Mouse (Mus musculus) C2C12 (cell line): Measurements from ENCODE around the gene Ildr2.

Experiments
- CTCF ChIP-seq: IDR thresholded peaks from one replicate; pipeline ENCODE4 v1.5.1; 2011; ENCODE audit not compliant: control insufficient read depth, insufficient read depth, insufficient read length
- MAX ChIP-seq: IDR thresholded peaks from one replicate; pipeline ENCODE4 v1.6.1; 2011; ENCODE audit warnings: mild to moderate bottlenecking, control low read depth
- MYOG ChIP-seq: IDR thresholded peaks from one replicate; pipeline ENCODE4 v1.6.1; 2011; ENCODE audit not compliant: control insufficient read depth, insufficient read length; ENCODE audit errors: extremely low read depth
- USF1 ChIP-seq: IDR thresholded peaks from one replicate; pipeline ENCODE4 v1.6.1; 2011; ENCODE audit warnings: low read depth, mild to moderate bottlenecking, control low read depth, moderate library complexity

DNA sequence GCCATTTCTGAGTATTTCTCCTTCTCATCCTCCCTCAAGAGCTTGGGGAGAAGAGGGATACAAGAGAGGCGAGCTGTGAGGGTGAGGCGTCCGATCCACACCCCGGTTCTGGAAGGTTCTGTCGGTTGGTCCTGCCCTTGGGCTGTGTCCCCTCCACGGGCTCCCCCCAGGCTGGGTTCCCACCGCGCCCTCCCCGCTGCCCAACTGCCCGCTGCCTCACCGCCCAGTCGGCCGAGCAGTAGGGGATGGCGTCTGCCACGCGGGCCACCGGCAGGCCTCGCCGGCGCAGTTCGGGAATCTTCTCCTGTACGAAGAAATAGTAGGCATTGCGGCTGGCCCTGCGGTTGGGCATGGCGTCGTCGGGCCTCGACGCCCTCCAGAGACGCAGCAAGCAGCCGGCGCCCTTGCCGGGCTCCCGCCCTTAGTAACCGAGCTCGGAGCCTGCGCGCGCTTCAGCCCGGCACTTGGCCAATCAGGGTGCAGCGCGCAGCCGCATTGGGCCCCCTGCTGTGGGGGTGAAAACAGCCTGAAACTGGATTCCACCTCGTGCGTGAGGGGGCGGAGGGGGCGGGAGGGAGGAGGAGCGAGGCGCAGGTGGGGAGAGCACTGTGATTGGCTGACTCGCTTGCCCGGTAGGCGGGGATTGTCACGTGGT is 15.5 kb upstream of the Ildr2 start, which contains the start of gene Mael:
- TF ChIP-seq MYOG (no peak), CTCF (no peak), MAX (no peak), USF1 (no peak)
